Mouse (Mus musculus) forebrain, embryonic 14.5 days (tissue): ENCODE measurements at regions not wholly inside any gene's neighbourhood (a gene's known extent, or its start where the extent isn't known, plus 50 kb on each side); places are given as distances from the start of the nearest gene placed in this dataset.

Experiments used
- ATAC-seq: fragments of 200-750 bp; cut with Nextera tagmentation; 2 replicates; pipeline ENCODE4 v1.8.0; 2017; ENCODE audit warnings: mild to moderate bottlenecking, moderate library complexity
- DNase-seq: peaks from one replicate; pipeline ENCODE4 v3.0.0-alpha.2; 2015; ENCODE audit warnings: low spot score
- H3K27ac ChIP-seq: fragments of 300-500 bp; sonication (generic); 2 replicates; pipeline ENCODE4 v1.5.1; 2014; ENCODE audit warnings: low read depth, mild to moderate bottlenecking, control low read depth, low read length, moderate library complexity
- H3K27me3 ChIP-seq: fragments of 300-500 bp; sonication (generic); replicated peaks from 2 replicates; pipeline ENCODE4 v1.6.1; 2014; ENCODE audit warnings: low read length, control low read depth, mixed read lengths; ENCODE audit not compliant: control insufficient read depth, insufficient read depth
- H3K36me3 ChIP-seq: fragments of 300-500 bp; sonication (generic); 2 replicates; pipeline ENCODE4 v1.6.1; 2014; ENCODE audit warnings: low read length, control low read depth; ENCODE audit not compliant: control insufficient read depth, insufficient read depth
- H3K4me1 ChIP-seq: fragments of 300-500 bp; sonication (generic); 2 replicates; pipeline ENCODE4 v1.6.1; 2014; ENCODE audit warnings: antibody characterized with exemption, low read length, control low read depth; ENCODE audit not compliant: control insufficient read depth, insufficient read depth
- H3K4me2 ChIP-seq: fragments of 300-500 bp; sonication (generic); 2 replicates; pipeline ENCODE4 v1.6.1; 2014; ENCODE audit warnings: mild to moderate bottlenecking, control low read depth, low read length
- H3K4me3 ChIP-seq: fragments of 300-500 bp; sonication (generic); 2 replicates; pipeline ENCODE4 v1.5.1; 2014; ENCODE audit warnings: low read depth, low read length, control low read depth
- H3K9ac ChIP-seq: fragments of 300-500 bp; sonication (generic); 2 replicates; pipeline ENCODE4 v1.6.1; 2014; ENCODE audit warnings: mild to moderate bottlenecking, low read length, control low read depth, moderate library complexity
- H3K9me3 ChIP-seq: fragments of 300-500 bp; sonication (generic); replicated peaks from 2 replicates; pipeline ENCODE4 v1.6.1; 2016; ENCODE audit warnings: low read length, control low read depth, mixed read lengths; ENCODE audit not compliant: control insufficient read depth
- WGBS: fragments of 180-500 bp; shearing (Covaris S2); extraction: QIAGEN DNeasy Blood & Tissue Kit; methylation state at CpG from one replicate; pipeline ENCODE4 v1.1.7; 2014; 5-methylcytosine and 5-hydroxymethylcytosine counted together

- Histone ChIP-seq H3K4me2 (no peak overlapping the region), H3K9me3 (no peaks in the 10 kb centered on the region), H3K9ac (no peak overlapping the region), H3K27ac (no peak overlapping the region), H3K36me3 (no peaks in the 10 kb centered on the region), H3K4me1 (no peaks in the 10 kb centered on the region; the same call in 1 of the 2 replicates), H3K27me3 (no peaks in the 10 kb centered on the region), H3K4me3 (no peak overlapping the region)
- ATAC-seq (no peak), DNase-seq (no peak)
- WGBS, result 94% methylated on average over 7 of the region's 7 CpGs
Observed at GRCm38 (mm10) chr9:47374086-47374485, 155.9 kb upstream of the Cadm1 start.

DNA sequence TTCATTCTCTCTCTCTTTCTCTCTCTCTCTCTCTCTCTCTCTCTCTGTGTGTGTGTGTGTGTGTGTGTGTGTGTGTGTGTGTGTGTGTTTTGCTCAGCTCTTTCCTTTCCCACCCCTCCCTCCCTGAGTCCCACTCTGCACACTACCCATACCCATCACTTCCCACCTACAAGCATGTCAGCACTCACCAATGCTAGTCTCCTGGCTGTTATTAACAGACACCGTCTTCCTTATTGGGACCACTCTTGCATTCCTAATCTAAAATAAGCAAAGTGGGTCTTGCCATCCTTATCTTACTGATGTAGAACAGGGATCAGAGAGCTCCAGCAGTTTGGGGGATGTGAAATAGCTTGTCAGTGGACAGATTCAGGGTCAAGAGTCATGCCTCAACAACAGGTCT is 153.3 kb upstream of the Cadm1 start:
- Histone ChIP-seq H3K27me3 (no peaks in the 10 kb centered on the region), H3K4me1 (0 out of 2 replicates have a peak, but pooled peaks cover 2% of the 10 kb centered on the region), H3K9ac (no peak overlapping the region), H3K4me3 (no peak overlapping the region), H3K9me3 (no peaks in the 10 kb centered on the region), H3K4me2 (no peak overlapping the region), H3K36me3 (no peaks in the 10 kb centered on the region), H3K27ac (no peak overlapping the region)
- DNase-seq (no peak), ATAC-seq (no peak)
- WGBS, result 92% methylated on average over 1 of the region's 1 CpGs

GRCm38 (mm10) chr9:47378541-47378940 is 151.4 kb upstream of the Cadm1 start:
- 0 out of 2 replicates have a peak, but pooled peaks cover 2% of the 10 kb centered on the region for H3K4me1 ChIP-seq
- no peak overlapping the region for H3K4me2 ChIP-seq
- no peaks in the 10 kb centered on the region for H3K9me3 ChIP-seq
- no peak overlapping the region for H3K9ac ChIP-seq
- H3K4me3 ChIP-seq, result no peak overlapping the region
- WGBS, result 83% methylated on average over 5 of the region's 5 CpGs
- ATAC-seq (no peak), DNase-seq (no peak)
- H3K27me3 ChIP-seq, result no peaks in the 10 kb centered on the region
- H3K27ac ChIP-seq, result no peak overlapping the region
- no peaks in the 10 kb centered on the region for H3K36me3 ChIP-seq

- DNase-seq, result no peak
- H3K4me1 ChIP-seq, result peaks cover 15% of the 10 kb centered on the region
- no peaks in the 10 kb centered on the region for H3K36me3 ChIP-seq
- H3K4me3 ChIP-seq, result no peak overlapping the region
- no peaks in the 10 kb centered on the region for H3K27me3 ChIP-seq
- H3K9ac ChIP-seq, result no peak overlapping the region
- no peaks in the 10 kb centered on the region for H3K9me3 ChIP-seq
- no peak overlapping the region for H3K4me2 ChIP-seq
- ATAC-seq, result no peak
- 73% methylated on average over 7 of the region's 7 CpGs for WGBS
- H3K27ac ChIP-seq, result no peak overlapping the region
Observed at GRCm38 (mm10) chr9:47380361-47380760, 149.6 kb upstream of the Cadm1 start.

DNA sequence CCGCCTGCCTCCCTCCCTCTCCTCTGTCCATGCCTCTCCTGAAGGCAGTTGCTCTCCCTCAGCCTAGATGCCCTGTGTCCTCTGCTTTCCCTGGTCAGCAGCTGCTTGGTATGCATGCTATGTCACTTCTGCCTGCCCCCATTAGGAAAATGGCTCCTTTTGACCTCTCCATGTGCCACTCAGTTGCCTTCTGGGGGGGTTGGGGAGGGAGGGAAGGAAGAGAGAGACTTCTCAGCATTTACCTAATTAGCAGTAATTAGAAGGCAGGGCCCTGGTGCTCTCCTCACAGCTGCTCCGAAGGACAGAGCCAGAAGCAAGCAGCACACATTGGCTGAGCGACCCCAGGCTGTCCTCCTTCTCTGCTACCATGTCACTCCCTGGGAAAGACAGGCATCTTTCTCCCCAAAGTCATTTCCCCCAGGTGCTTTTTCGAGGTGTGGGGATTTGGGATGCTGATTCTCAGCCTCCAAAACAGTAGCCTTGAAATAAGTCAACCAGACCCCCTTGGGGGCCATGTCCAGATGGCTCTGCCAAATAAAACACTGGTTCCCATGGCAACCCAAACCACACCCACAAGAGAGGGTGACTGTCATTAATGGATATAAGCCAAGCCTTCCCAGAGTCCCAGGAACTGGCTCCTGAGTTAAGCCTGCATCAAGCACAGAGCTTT is 145.7 kb upstream of the Cadm1 start:
- H3K4me1 ChIP-seq, result peaks cover 22% of the 10 kb centered on the region
- no peaks in the 10 kb centered on the region for H3K9me3 ChIP-seq
- H3K36me3 ChIP-seq, result no peaks in the 10 kb centered on the region
- no peak overlapping the region for H3K4me2 ChIP-seq
- ATAC-seq (peak; percentile 76), DNase-seq (peak; percentile 66)
- 32% methylated on average over 4 of the region's 4 CpGs for WGBS
- no peaks in the 10 kb centered on the region for H3K27me3 ChIP-seq
- no peak overlapping the region for H3K4me3 ChIP-seq
- 0 out of 2 replicates have a peak overlapping the region, but pooled peaks have one; percentile 3 for H3K27ac ChIP-seq
- no peak overlapping the region for H3K9ac ChIP-seq

DNA sequence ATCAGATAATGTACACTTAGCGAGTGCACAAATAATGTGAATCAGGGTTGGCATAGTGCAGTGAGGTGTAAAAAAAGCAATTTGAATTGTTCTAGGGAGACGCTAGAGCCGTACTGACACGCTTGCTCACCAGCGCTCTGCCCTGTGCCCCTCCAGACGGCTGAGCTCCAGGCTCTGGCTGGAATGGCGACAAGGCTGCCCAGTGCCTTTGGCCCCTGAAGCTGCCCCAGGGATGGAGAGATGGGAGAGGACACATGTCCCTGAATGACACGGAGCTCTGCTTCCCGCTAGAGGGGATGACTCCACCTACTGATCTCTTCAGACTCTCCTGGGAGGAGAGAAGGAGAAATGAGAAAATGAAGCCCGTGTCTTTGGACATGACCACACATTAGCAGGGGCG is 143.3 kb upstream of the Cadm1 start:
- H3K27me3 ChIP-seq, result no peaks in the 10 kb centered on the region
- H3K9ac ChIP-seq, result no peak overlapping the region
- H3K36me3 ChIP-seq, result no peaks in the 10 kb centered on the region
- peaks cover 20% of the 10 kb centered on the region for H3K4me1 ChIP-seq
- H3K9me3 ChIP-seq, result no peaks in the 10 kb centered on the region
- DNase-seq, result no peak
- 82% methylated on average over 11 of the region's 11 CpGs for WGBS
- no peak overlapping the region for H3K4me2 ChIP-seq
- no peak overlapping the region for H3K4me3 ChIP-seq
- no peak overlapping the region for H3K27ac ChIP-seq
- no peak for ATAC-seq

- H3K4me3 ChIP-seq, result no peak overlapping the region
- no peaks in the 10 kb centered on the region for H3K27me3 ChIP-seq
- no peak for DNase-seq
- H3K36me3 ChIP-seq, result no peaks in the 10 kb centered on the region
- H3K9me3 ChIP-seq, result no peaks in the 10 kb centered on the region
- WGBS, result 91% methylated on average over 4 of the region's 4 CpGs
- no peak for ATAC-seq
- no peak overlapping the region for H3K9ac ChIP-seq
- H3K4me1 ChIP-seq, result peaks cover 20% of the 10 kb centered on the region
- H3K4me2 ChIP-seq, result no peak overlapping the region
- H3K27ac ChIP-seq, result no peak overlapping the region
Observed at GRCm38 (mm10) chr9:47387221-47387620, 142.8 kb upstream of the Cadm1 start.

DNA sequence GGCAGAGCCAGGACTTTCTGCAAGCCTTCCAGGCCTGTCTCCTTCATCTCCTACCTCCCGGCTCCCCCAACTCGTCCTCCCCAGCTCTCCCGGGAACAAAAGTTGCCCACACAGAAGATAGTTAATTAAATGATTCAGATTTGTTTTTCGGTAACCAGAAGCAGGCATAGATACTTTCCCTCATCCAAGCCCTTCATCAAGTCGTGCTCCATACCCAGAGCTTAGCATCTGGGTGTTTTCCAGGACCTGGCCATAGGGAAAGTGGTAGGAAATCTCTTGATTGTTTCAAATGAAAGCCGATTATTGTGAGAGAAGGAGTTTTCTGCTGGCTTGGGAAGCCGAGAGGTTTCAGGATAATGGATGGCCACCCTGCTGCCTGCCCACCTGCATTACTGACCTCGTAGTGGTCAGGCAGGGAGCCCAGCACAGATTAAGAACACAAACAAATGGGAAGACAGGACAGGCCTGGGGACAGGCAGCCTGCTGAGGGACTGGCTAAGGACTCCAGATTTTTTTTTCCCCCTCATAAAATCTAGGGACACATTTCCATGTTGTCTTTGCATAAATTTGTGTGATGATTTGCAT is 142.2 kb upstream of the Cadm1 start:
- WGBS, result 18% methylated on average over 8 of the region's 8 CpGs
- Histone ChIP-seq H3K9me3 (no peaks in the 10 kb centered on the region), H3K9ac (no peak overlapping the region), H3K36me3 (no peaks in the 10 kb centered on the region), H3K27me3 (no peaks in the 10 kb centered on the region), H3K4me1 (peaks cover 20% of the 10 kb centered on the region), H3K4me3 (no peak overlapping the region), H3K4me2 (no peak overlapping the region), H3K27ac (no peak overlapping the region)
- DNase-seq (peak; percentile 42), ATAC-seq (no peak)

DNA sequence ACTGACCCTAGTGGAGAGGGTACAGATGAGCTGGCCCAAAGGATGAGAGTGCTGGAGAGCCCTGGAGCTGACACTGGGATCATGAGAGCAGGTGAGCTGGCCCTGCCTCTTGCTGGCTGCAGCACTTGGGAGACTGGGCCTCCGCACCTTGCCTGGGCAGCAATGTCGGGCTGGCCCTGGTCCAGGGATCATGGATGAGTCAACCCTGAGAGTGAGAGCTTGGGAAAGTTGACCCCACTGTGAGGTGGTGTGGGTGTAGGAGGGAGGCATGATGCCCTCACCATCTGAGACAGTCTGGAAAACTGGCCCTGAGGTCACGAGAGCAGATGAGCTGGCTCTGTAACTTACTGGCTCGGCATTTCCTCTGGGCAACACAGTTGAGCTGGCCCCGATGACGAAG is 140.1 kb upstream of the Cadm1 start:
- ATAC-seq, result no peak
- DNase-seq, result no peak
- H3K4me1 ChIP-seq, result peaks cover 8% of the 10 kb centered on the region; the same call in 1 of the 2 replicates
- no peaks in the 10 kb centered on the region for H3K36me3 ChIP-seq
- H3K4me3 ChIP-seq, result no peak overlapping the region
- 94% methylated on average over 6 of the region's 6 CpGs for WGBS
- H3K27ac ChIP-seq, result no peak overlapping the region
- H3K27me3 ChIP-seq, result no peaks in the 10 kb centered on the region
- no peaks in the 10 kb centered on the region for H3K9me3 ChIP-seq
- H3K4me2 ChIP-seq, result no peak overlapping the region
- no peak overlapping the region for H3K9ac ChIP-seq
